Mouse (Mus musculus) frontal cortex, postnatal 10 days (tissue): ENCODE measurements around the gene Pex6.
"Not testable (repeated sequence)": the region's sequence is repeated elsewhere in the genome, so short reads cannot be mapped to it uniquely, and the experiment has no call there.

Source experiments
- DNase-seq, 2 experiments: peaks; one replicate each; pipeline ENCODE4 v3.0.0; 2022; ENCODE audit warnings: low spot score in 2 of 2, mixed read lengths in 1 of 2

Gene Pex6

DNA sequence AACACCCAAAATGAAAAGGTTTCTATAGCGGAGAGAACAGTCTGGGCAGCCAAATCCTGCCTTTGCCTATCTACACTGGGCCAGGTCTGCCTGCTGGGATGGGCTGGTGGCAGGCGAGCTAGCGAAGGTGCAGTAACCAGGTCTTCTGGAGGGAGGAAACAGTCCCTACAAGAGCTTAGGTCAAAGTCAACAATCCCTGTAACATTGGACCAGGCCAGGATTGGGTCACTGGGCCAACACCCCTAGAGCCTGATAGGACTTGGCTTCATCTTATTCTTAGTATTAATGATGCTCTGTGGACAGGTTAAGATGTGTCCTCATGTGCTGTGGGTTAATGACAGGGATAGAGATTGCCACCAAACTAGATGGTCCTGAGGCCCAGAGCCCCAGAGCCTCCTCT is 22.8 kb downstream of the Pex6 start:
- DNase-seq: no peak

DNA sequence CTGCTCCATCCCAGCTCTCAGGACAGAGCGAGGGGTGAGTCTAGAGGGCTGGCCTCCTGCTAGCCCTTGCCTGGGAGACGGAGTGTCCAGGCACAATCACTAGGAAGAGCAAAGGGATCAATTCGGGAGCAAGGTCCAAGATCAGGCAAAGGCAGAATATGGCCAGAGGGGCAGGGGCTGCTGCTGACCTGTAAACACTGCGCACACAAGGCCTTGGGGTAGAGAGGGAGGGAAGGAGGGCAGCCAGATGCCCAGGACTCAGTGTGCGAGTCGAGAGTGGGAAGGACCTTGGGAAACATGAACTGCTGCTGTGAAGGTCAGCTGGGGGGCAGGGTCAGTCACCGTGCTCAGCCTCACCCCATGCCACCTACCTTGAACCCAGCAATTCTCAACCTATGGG is 24.0 kb downstream of the Pex6 start:
- DNase-seq: no peak

DNA sequence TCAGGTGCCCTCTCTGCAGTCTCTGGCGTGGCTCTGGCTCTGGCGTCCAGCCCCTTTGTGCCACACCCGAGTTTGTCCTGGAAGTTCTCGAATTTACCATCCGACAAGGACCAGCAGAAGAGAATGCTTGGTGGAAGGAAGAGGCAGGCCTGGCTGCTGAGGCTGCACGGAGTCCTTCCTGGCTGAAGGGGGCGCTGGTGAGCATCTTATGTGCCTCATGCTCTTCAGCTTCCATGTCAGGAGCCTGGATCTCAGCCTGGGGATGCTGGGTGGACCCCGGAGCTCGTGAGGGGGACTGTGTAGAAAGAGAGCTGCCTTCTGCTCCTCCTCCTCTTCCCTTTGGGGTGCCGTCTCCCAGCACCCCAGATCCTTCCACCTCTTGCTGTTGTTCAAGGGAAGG is 24.9 kb downstream of the Pex6 start:
- no peak for DNase-seq

DNA sequence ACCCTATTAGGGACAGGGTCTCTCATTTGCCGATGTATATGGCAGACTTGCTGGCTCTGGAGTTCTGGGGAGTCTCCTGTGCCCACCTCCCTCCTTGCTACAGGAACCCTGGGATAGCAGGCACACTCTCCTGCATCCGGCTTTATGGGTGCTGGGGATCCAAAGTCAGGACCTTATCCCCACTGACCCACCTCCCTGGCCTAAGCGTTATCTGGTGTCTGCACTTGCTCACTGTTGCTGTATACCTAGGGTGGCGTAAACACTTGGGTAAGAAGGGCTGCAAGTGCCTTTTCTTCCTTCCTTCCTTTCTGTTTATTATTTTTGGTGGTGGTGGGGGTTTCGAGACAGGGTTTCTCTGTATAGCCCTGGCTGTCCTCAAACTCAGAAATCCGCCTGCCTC is 30.0 kb downstream of the Pex6 start:
- DNase-seq: no peak

DNA sequence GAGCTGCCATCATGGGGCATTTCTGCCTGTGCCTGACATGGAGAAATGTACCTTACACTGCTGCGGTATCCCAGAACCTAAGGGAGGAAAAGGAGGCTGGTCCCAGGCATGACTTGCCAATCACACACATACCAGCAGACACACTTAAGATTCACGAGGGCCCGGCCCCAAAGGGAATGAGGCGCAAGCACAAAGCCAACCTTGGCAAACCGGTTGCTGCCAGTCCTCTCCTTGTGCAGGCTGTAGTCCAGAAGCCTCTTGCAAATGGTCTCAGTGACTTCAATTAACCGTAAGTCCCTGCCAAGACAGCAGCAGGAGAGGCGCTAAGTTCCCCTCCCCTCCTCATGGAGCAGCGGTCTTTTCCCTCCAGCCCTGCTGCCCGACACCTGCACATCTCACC is 31.7 kb downstream of the Pex6 start:
- DNase-seq: no peak

DNA sequence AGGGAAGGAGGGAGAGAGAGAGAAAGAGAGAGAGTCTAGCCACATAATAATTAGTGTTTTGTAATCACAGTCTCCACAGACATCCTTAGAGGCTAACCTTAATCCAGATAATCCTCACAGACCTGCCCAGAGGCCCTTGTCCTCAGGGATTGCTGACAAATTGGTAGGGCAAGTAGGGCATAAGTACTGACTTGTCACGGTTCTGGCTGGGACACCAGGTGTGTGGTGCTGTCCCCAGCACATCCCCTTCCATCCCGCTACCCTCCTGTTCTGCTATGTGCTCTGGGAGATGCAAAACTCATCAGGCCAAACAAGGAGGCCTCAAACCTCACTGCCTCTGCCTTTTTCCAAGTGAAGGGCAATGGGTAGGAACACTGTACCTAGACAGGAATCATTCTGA is 34.2 kb downstream of the Pex6 start:
- DNase-seq: no peak

DNA sequence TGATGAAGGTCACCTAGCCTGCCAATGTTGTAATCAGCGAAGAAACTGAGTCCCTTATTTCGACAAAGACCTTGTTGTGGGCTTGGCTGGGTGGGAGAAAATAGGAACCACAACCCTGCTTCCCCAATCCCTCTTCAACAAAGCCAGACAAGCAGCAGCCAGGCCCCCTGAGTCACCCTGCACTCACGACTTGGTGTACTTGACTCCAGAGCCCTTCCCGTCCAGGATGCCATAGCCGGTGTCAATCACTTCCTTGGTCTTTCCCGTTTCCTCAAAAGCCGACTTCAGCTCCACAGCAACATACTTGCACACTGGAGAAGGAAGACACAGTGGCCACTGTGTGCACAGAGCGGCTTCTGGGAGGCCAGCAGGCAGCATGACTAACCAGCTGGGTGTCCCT is 36.0 kb downstream of the Pex6 start:
- DNase-seq: no peak

DNA sequence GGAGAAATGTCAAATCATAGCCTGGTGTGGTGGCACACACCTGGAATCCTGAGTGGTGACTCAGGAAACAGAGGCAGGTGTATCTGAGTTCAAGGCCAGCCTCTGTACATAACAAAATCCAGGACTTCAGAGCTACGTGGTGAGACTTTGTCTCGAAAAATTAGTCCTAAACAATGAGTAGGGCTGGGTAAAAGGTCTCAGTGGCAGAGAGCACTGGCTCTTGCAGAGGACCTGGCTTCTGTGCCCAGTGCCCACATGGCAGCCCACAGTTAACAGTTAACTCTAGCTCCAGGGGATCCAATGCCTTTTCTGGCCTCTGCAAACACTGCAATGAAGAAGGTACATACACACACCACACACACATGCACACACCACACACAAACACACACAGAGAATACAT is 36.5 kb downstream of the Pex6 start:
- DNase-seq: no peak

DNA sequence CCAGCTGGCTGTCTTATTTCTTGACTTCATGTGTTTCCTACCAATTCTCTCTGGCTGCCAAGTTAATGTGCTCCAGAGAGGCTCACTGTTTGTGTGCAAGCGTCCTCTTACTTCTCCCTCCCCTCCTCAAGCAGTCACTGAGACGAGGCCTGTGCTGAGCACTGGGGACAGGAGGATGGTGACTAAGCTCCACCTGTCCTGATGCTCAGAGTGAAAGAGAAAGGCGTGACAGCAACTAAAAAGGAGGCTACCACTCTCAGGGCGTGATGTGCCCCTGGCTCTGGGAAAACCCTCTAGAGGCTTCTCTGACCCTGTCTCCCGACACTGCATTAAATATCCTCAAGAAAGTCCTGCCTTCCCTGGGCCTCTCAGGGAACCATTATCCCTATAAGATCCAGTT is 38.0 kb downstream of the Pex6 start:
- no peak for DNase-seq

DNA sequence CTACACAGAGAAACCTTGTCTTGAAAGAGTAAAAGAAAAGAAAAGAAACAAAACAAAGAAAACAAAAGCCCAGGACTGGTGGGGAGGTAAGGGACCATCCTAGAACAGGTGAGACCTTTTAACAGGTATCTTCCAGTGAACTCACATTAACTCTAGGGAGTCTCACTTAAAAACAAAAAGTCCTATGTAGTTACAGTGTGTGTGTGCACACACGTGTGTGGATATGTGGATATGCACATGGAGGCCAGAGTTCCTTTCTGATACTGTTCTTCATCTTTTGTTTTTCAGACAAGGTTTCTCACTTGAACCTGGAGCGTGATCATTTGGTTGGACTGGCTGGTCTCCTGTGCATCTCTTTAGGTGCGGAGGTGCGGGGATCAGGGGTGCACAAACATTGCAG is 39.3 kb downstream of the Pex6 start:
- DNase-seq: no peak

DNA sequence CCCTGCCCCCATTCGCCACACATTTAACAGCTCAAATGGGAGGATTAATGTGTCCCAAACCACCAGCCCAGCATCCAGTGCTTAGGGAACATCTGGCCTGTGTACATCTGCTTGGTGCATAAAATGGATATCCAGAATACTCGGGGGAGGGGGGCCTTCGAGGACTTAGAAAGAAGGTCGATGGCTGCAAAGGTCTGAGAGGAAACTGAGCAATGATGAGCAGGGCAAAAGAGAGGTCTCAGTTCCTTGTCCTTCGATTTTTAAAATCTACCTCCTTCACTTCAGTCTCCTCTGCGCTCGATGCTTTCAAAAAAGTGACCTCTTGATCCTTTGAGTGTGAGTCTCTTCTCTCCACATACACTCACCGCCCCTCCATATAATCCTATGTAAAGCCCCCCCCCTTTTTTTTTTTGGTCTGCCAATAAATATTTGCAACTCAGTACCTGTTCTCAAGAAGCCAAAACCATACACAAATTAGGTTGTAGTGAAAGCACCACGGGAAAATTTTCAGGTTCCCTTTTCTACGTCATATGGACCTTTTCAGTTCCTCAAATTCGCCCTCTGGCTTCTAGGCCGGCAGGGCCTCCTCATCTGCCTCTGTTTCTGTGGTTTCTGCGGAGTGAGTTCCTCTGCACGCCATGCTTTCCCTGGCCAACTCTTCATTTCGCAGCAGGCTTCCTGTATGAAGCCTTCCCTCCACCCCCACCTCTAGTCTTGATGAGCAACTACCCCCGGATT is 40.0 kb downstream of the Pex6 start:
- peak in 1 of 2 experiments; percentile 61 for DNase-seq

DNA sequence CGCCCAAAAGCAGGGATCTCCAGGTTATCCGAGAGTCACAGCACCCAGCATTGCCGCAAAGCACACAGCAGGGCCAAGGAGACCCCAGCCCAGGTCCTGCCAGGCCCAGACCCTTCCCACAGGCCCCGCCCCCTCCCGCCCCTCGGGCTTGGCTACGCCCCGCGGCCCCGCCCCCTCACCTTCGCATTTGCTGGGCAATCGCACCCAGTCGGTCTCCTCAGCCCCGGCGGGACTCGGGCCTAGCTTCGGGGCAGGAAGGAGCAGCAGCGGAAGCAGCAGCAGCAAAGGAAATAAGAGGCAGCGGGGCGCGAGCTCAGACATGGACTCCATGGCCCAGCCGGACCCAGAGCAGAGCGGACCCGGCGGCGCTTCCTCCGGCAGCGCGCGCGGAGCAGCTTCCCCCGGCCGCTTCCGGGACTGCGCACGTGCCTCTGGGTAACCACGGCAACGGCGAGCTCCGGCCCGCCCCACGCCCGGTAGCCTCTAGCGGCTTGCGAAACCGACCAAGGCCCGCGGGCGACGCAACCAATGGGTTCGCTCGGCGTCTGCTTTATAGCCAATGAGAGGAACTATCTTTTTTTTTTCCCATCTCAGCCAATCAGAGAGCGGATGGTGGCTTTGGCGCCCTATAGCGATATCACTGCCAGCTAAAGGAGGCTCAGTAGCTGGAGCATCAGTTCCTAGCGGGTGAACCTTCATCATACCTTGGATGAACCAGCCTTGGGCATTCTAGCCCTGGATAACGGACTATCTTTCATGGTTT is 40.7 kb downstream of the Pex6 start, which contains the start of gene Cnpy3:
Gene Cnpy3, minus strand, starts transcription at position 421 of the 763 bp plus-strand sequence.
- peak; percentile 98 to 99 for DNase-seq

DNA sequence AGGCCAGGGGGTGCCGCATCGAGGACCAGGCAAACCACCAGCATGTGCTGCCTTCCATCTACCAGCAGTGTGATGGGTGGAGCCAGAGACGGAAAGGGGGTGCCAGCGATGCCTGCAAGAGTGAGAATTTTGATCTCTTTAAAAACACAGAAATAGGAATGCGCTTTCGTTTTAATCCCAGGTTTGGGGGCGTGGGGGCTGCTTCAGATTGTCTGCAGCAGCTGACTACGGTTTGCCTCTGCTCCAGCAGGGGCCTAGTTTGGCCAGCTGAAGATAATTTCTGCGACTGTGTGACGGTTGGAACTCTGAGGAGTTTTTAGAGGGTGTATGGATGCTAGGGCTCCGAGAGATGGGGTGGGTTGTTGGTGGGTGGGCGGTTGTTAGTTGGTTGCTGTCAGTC is 47.5 kb downstream of the Pex6 start:
- no peak for DNase-seq

DNA sequence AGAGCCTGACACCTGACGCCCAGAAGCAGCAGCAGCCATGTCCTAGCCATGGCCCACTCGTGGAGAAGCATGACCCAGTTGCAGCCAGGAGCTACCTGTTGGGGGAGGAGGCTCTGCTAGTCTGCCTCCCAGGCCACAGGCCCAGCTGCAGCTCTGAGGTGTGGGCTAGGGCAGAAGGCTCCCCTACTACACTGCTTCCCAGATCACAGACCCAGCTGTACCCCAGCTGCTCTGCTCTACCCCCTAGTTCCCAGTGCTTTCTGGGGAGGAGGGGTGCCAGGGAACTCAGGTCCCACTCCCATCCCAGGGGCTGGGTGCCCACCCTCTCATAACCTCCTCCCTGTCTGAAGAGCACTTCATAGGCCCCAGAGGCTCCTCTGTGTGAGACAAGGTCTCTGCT is 52.3 kb downstream of the Pex6 start, which contains the start of gene Ptcra:
Gene Ptcra, minus strand, starts transcription at position 169 of the 400 bp plus-strand sequence.
- DNase-seq: no peak

DNA sequence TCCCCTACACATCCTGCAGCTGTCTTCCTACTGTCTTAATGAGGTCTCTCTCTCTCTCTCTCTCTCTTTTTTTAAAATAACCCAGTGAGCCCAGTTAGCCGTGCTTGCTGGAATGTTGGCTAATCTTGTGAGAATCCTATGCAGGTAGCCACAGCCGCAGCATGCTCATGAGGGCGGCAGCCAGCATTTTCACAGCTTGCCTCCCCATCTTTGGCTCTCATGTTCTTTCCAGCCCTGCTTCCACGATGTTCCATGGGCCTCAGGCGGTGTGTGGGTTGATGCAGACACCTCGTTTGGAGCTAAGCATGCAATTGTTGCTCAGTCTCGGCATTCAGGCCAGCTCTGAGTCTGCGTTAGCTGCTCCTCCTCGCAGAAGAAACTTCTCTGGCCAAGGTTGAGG is 53.7 kb downstream of the Pex6 start:
- DNase-seq: not testable (repeated sequence)

DNA sequence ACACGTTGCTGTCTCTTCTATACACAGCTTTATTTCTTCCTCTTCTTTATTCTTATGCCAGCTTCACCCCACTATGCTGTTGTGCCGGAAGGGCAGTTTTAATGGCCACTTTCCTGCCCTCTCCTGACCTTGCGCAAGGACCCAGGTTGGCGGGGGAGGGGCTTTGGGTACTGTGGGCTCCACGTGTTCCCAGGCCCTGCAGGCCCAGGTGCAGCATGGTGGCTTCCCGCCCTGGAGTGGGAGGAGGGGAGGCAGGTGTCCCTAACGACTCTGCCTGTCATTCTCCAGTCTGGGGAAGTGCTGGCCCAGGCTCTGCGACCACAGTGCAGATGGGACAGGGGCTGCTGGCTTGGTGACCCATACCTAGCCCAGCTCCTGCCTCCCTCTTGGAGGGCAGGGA is 56.6 kb downstream of the Pex6 start:
- no peak for DNase-seq

DNA sequence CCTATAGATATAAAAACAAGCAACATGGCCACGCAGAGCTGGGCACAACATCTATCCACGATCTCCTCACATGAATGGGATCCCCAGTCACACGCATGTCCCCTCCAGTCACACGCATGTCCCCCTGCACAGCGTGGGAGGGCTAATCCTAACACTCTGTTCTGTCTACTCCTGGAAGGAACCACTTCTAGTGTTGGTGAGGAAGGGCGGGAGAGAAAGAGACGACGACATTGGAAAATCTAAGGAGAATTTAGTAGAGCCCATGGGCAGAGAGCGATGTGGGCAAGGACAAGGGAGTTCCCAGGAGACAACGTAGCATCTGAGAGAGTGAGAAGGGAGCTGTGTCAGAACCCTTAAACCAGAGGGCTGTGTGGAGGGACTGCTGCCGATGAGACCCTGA is 59.3 kb downstream of the Pex6 start:
- no peak for DNase-seq

DNA sequence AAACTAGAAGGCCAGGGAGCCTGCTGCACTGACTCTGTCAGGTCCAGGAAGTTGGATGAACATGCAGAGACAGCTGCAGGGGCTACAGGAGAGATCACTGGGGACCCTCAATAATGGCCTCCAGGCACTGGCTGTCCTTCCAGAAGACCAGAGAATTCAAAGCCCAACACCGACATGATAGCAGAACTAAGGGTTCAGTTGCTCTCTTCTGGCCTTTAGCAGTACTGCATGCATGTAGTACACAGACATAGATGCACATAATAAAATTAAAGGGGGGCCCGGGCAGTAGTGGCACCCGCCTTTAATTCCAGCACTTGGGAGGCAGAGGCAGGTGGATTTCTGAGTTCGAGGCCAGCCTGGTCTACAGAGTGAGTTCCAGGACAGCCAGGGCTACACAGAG is 59.8 kb downstream of the Pex6 start:
- DNase-seq: no peak

DNA sequence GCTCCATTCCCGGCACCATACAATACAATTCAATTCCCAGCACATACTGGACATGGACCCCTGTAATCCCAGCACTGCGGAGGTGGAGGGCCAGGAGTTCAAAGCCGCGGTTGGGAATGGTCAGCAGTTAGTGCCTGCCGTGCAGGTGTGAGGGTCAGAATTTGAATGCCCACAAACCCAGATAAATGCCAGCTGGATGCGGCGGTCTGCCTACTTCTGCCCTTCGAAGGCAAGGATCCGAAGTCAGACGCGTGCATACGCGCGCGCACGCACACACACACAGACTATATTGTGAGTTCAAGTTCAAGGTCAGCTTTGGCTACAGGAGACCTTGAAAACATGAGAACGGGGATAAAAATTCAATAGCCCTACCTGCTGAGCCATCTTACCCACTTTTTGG is 60.4 kb downstream of the Pex6 start:
- DNase-seq: no peak

DNA sequence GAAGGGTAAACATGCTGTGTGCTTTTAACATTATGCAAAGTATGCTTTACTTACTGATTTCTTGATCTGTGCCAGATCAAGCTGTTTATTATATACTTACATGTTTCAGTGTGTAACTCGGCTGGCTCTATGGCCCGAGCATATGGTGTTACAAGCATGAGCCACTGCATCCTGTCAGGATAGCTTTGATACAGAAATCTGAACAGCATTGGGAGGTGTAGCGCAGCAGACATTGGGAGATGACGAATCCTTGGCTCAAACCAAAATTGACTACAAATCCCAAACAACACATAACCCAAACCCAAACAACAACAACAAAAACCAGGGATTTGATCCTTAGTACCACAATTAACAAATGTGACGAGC is 60.8 kb downstream of the Pex6 start:
- no peak for DNase-seq

DNA sequence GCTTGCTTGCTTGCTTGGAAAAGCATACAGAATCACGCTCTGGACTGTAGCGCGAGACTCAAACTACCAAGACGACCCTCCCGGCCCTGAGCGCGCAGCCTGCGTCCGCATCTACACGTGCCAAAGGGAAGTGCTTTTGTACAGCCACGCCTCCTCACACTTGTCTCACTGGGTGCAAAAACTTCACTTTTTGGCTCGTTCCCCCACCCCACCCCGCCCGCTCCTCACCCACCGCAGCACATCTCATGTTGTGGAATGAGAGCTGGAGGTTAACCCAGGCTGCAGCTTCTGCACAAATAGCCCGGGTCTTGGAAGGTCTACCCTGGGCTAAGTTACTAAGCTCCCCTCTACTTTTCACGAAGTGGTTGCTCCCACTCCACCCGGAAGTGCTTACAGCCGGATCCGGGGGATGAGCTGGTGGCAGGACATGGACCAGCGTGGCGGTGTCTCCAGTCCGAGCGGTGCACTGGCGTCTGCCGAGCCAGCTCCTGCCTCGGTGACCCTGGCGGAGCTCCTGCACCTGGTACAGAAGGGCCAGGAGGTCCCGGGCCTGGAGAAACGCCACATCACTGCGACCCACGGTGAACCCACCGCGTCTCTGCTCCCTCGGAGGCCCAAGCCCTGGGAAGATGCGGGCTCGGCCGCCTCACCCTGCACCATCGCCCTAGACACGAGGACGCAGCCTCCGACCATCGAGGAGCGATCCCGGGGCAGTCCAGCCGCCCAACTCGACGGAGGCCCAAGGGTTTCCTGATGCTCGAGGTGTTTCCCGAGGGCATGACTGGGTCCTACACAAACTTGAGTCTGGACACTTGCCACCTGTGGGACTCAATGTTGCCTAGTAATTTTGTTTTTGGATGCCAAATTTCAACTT is 61.4 kb downstream of the Pex6 start, which contains the start of gene 2310039H08Rik:
Gene 2310039H08Rik, plus strand, starts transcription at position 232 of the 874 bp plus-strand sequence.
- DNase-seq: peak; percentile 72 to 80
